Mouse (Mus musculus) testis, adult 2 months (tissue): ENCODE results near the gene Snx9.

Experiments
- CTCF ChIP-seq: fragments of 200-500 bp; IDR thresholded peaks from 2 replicates; pipeline ENCODE4 v1.5.1; 2012; ENCODE audit warnings: low read depth, mild to moderate bottlenecking, inconsistent platforms, low read length, moderate library complexity; ENCODE audit not compliant: control insufficient read depth, insufficient read depth, insufficient replicate concordance
- POLR2A ChIP-seq: fragments of 200-500 bp; IDR thresholded peaks from 2 replicates; pipeline ENCODE4 v1.6.1; 2012; ENCODE audit warnings: low read depth, mild to moderate bottlenecking, inconsistent platforms, low read length, moderate library complexity; ENCODE audit not compliant: control insufficient read depth

DNA sequence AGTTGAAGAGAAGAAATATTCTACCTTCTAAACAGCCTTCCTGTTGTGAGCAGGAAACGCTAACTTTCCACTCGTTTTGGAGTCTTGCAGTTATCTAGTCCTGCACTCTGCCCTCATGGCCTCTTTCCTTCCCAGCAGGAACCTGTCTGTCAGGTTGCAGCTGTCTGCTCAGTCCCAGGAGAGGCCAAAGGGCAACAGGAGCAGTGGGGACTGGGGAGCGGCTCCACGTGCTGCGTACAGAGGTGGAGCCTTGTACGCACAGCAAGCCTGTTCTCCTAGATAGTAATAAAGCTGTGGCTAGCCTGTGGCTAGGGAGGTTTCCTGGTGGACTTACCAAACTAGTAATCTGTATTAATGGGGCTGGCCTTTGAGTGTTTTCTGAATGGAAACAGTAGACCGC lies 52.0 kb downstream of the Snx9 start:
- TF ChIP-seq CTCF: no peak
- TF ChIP-seq POLR2A: no peak
